Mouse (Mus musculus) olfactory bulb, adult 2 months (tissue): ENCODE results near the gene Armc12. TPM values are rescaled to one million over a fixed set of nuclear protein-coding genes. Genes with fewer than 3 reads are reported as not detected.

Experiments used
- H3K27ac ChIP-seq: fragments of 200-500 bp; 2 replicates; pipeline ENCODE4 v1.5.1; 2012; ENCODE audit warnings: low read depth, low read length; ENCODE audit not compliant: insufficient read depth
- H3K4me1 ChIP-seq: fragments of 200-500 bp; 2 replicates; pipeline ENCODE4 v1.6.1; 2012; ENCODE audit warnings: low read length; ENCODE audit not compliant: control insufficient read depth, insufficient read depth
- H3K4me3 ChIP-seq: fragments of 200-500 bp; 2 replicates; pipeline ENCODE4 v1.5.1; 2012; ENCODE audit warnings: mild to moderate bottlenecking, low read depth, low read length, moderate library complexity; ENCODE audit not compliant: insufficient read depth
- CTCF ChIP-seq: fragments of 200-500 bp; IDR thresholded peaks from 2 replicates; pipeline ENCODE4 v1.5.1; 2012; ENCODE audit warnings: low read depth, mild to moderate bottlenecking, low read length, moderate library complexity; ENCODE audit not compliant: insufficient read depth
- POLR2A ChIP-seq: fragments of 200-500 bp; IDR thresholded peaks from 2 replicates; pipeline ENCODE4 v1.6.1; 2012; ENCODE audit warnings: mild to moderate bottlenecking, low read depth, low read length, moderate library complexity; ENCODE audit not compliant: insufficient read depth
- WGBS: fragments of 180-500 bp; shearing (Covaris S2); methylation state at CpG from one replicate; pipeline ENCODE4 v1.1.7; 2018; 5-methylcytosine and 5-hydroxymethylcytosine counted together
- polyA plus RNA-seq: library from polyadenylated mRNA; stranded (reverse); fragments of >200 nt; gene quantifications from 2 replicates; pipeline ENCODE4 v1.2.4, GENCODE M21; 2012; ENCODE audit warnings: low replicate concordance; ENCODE audit not compliant: missing spikeins, insufficient read depth, insufficient read length

Gene Armc12
- polyA plus RNA-seq, 1 experiment: not detected

GRCm38 (mm10) chr17:28517956-28518614 is 12.5 kb upstream of the Armc12 start:
- H3K4me3 ChIP-seq: peak overlapping the region; percentile 54
- 1% methylated on average over 41 of the region's 46 CpGs for WGBS
- TF ChIP-seq CTCF: no peak
- H3K4me1 ChIP-seq: peaks cover 24% of the 10 kb centered on the region
- H3K27ac ChIP-seq: peak overlapping the region; percentile 72

GRCm38 (mm10) chr17:28518615-28519071 is 12.0 kb upstream of the Armc12 start:
- Histone ChIP-seq H3K4me3 (peak overlapping the region; percentile 54), H3K4me1 (peaks cover 29% of the 10 kb centered on the region), H3K27ac (0 out of 2 replicates have a peak overlapping the region, but pooled peaks have one; percentile 69)
- no peak for TF ChIP-seq CTCF
- no peak for TF ChIP-seq POLR2A
- WGBS: 50% methylated on average over 8 of the region's 8 CpGs

GRCm38 (mm10) chr17:28519827-28520226 is 10.8 kb upstream of the Armc12 start:
- WGBS: 80% methylated on average over 3 of the region's 3 CpGs
- Histone ChIP-seq H3K27ac (no peak overlapping the region), H3K4me3 (no peak overlapping the region), H3K4me1 (peaks cover 30% of the 10 kb centered on the region)
- TF ChIP-seq POLR2A: no peak

- WGBS: 91% methylated on average over 4 of the region's 4 CpGs
- Histone ChIP-seq H3K27ac (no peak overlapping the region), H3K4me3 (no peak overlapping the region), H3K4me1 (peaks cover 27% of the 10 kb centered on the region)
- no peak for TF ChIP-seq POLR2A
- no peak for TF ChIP-seq CTCF
These were observed 10.0 kb upstream of the Armc12 start for GRCm38 (mm10) chr17:28520561-28520960.

GRCm38 (mm10) chr17:28521071-28521726 is 9.4 kb upstream of the Armc12 start:
- TF ChIP-seq CTCF (no peak), POLR2A (no peak)
- Histone ChIP-seq H3K27ac (no peak overlapping the region), H3K4me1 (peaks cover 22% of the 10 kb centered on the region), H3K4me3 (no peak overlapping the region)
- WGBS: 77% methylated on average over 5 of the region's 5 CpGs

GRCm38 (mm10) chr17:28521920-28522319 is 8.7 kb upstream of the Armc12 start:
- Histone ChIP-seq H3K4me1 (peaks cover 22% of the 10 kb centered on the region), H3K27ac (peak overlapping the region; percentile 42; the same call in 1 of the 2 replicates), H3K4me3 (peak overlapping the region; percentile 64; the same call in 1 of the 2 replicates)
- no peak for TF ChIP-seq POLR2A
- TF ChIP-seq CTCF: no peak
- WGBS: 26% methylated on average over 6 of the region's 6 CpGs

- H3K27ac ChIP-seq: peak overlapping the region; percentile 96
- peaks cover 22% of the 10 kb centered on the region for H3K4me1 ChIP-seq
- peak overlapping the region; percentile 64 for H3K4me3 ChIP-seq
- TF ChIP-seq CTCF (no peak), POLR2A (peak; percentile 57)
- under 1% methylated on average over 58 of the region's 66 CpGs for WGBS
These were observed 7.8 kb upstream of the Armc12 start for GRCm38 (mm10) chr17:28522623-28523354.

GRCm38 (mm10) chr17:28523355-28524008 is 7.1 kb upstream of the Armc12 start:
- Histone ChIP-seq H3K4me3 (peak overlapping the region; percentile 64), H3K27ac (peak overlapping the region; percentile 85), H3K4me1 (peaks cover 18% of the 10 kb centered on the region)
- 15% methylated on average over 28 of the region's 28 CpGs for whole genome bisulfite sequencing
- TF ChIP-seq POLR2A: no peak
- no peak for TF ChIP-seq CTCF
